Mouse (Mus musculus) erythroblast, embryonic 14.5 days (primary cell): ENCODE measurements at regions not wholly inside any gene's neighbourhood (a gene's known extent, or its start where the extent isn't known, plus 50 kb on each side); places are given as distances from the start of the nearest gene placed in this dataset.

Source experiments
- GATA1 ChIP-seq: IDR thresholded peaks from 2 replicates; pipeline ENCODE4 v1.6.1; 2012; ENCODE audit warnings: low read length, inconsistent platforms, mixed read lengths
- TAL1 ChIP-seq: IDR thresholded peaks from 3 replicates; pipeline ENCODE4 v1.6.1; 2012; ENCODE audit warnings: low read length, inconsistent platforms, mixed read lengths

DNA sequence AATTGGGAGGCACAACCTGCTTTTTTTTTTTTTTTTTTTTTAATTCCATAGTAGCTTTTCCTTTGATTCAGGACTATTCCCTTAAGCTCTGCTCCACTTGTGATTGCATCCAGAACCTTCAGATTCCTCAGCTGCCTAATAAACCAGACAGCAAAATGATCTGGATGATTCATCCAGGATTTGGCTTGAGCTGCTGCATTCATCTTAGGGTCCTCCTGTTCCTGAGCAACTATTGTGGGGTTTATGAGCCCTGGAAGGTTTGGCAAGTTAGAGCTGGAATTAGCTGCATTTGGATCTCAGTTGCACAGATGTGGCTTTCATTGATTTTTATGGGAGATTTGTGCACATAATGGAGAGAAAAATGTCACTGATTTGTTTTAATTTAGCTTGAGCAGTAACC lies 183.3 kb downstream of the Otol1 start:
- TF ChIP-seq GATA1 (no peak), TAL1 (no peak)
